In the genomic region with DNA sequence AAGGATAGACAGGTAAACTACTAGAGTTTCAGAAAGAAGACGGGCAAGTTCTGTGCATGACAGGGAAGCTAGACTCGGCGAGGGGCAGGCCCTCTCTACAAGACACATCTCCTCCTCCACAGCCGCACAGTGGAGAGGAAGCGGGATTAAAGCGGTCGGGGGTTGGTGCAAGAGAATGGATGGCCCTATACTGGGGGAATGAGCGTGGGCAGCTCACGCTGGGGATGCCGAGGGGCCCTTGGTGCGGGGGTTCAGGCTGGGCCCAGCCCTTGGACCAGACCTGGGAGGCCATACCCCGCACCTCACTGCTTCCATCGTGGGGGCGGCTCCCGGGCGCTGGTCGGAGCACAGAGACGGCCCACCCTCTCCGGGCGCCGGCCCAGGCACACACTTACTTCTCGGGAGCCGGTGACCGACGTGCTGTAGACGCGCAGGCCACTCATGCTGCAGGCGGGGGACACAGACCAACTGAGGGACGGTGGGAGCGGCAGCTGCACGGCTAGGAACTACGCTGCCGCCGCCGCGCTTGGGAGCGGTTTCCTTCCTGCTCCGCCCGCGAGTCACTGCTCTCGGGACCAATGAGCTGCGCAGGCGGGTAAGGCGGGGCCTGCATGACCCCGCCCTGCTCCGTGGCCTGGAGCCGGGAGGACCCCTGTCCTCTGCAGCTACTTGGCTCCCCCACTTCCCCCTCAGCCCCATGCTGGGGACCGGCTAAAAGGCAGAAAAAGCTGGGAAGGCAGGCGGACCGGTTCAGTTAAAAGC, we compare ENCODE assay signal across 8 mouse cellular contexts. TPM values are rescaled to one million over a fixed set of nuclear protein-coding genes. Genes with fewer than 3 reads are reported as not detected.
DNase-seq lines count a peak whose midpoint lies in the region; ATAC-seq lines count a peak whose summit lies in the region.

A gene (minus strand): TSS at position 569 of the 762 bp plus-strand sequence.

- peak; percentile 95 for ATAC-seq in intestine, embryonic 16.5 days

- peak within 1 kb of the TSS; percentile 92 for H3K4me3 ChIP-seq in embryonic facial prominence, embryonic 10.5 days
- peak within 1 kb of the TSS; percentile 87 for H3K4me3 ChIP-seq in intestine, embryonic 16.5 days (ENCODE audit: low read length)

- intact Hi-C loops in left cerebral cortex, postnatal 25 days (cut with DNase I): no loop called here

- peak within 1 kb of the TSS; percentile 92 for H3K9ac ChIP-seq in intestine, embryonic 16.5 days (ENCODE audit: low read depth, low read length)

- H3K27me3 ChIP-seq in embryonic facial prominence, embryonic 10.5 days (replicated peaks; ENCODE audit: low read depth, poor library complexity, severe bottlenecking): 0 out of 2 replicates have a peak, but pooled peaks cover 4% of the 10 kb centered on the region
- H3K27me3 ChIP-seq in intestine, embryonic 16.5 days (replicated peaks; ENCODE audit: control insufficient read depth, insufficient read depth, low read length): no peaks in the 10 kb centered on the region

- H3K9me3 ChIP-seq in embryonic facial prominence, embryonic 10.5 days: no peaks in the 10 kb centered on the region
- no peaks in the 10 kb centered on the region for H3K9me3 ChIP-seq in intestine, embryonic 16.5 days (ENCODE audit: control insufficient read depth, low read length)

- peak within 1 kb of the TSS; percentile 90 for H3K4me2 ChIP-seq in intestine, embryonic 16.5 days (ENCODE audit: low read depth, low read length)

- under 1% methylated on average over 50 of the region's 50 CpGs for WGBS in embryonic facial prominence, embryonic 10.5 days
- WGBS in intestine, embryonic 16.5 days: under 1% methylated on average over 50 of the region's 50 CpGs

- H3K36me3 ChIP-seq in embryonic facial prominence, embryonic 10.5 days (replicated peaks): peaks cover 50% of the 10 kb centered on the region
- no peaks in the 10 kb centered on the region; the same call in 1 of the 2 replicates for H3K36me3 ChIP-seq in intestine, embryonic 16.5 days (ENCODE audit: control insufficient read depth, insufficient read depth, low read length)

- peaks cover 56% of the 10 kb centered on the region for H3K4me1 ChIP-seq in embryonic facial prominence, embryonic 10.5 days
- peaks cover 52% of the 10 kb centered on the region for H3K4me1 ChIP-seq in intestine, embryonic 16.5 days (ENCODE audit: control insufficient read depth, insufficient read depth, low read length)

- peak within 1 kb of the TSS; percentile 88 for H3K27ac ChIP-seq in embryonic facial prominence, embryonic 10.5 days (replicated peaks)
- peak within 1 kb of the TSS; percentile 88 for H3K27ac ChIP-seq in intestine, embryonic 16.5 days (ENCODE audit: low read length)

- peak; percentile 93 for DNase-seq in adrenal gland, postnatal 14 days
- peak; percentile 92 for DNase-seq in embryonic facial prominence, embryonic 10.5 days (ENCODE audit: low spot score)
- no peak for DNase-seq in gonadal fat pad, adult 2 months (ENCODE audit: low read depth)
- peak; percentile 88 to 93 for DNase-seq in left cerebral cortex, postnatal 25 days (ENCODE audit: low spot score in 2 of 2)
- DNase-seq in mesoderm, embryonic 11.5 days (ENCODE audit: low read depth, low spot score): peak; percentile 91
- DNase-seq in right cerebral cortex, postnatal 36 days (ENCODE audit: low spot score in 2 of 2): peak; percentile 86 to 89
- DNase-seq in urinary bladder, postnatal 4 days (ENCODE audit: low spot score in 2 of 2): peak; percentile 83 to 85

RNA-seq across cellular contexts. Expression of the gene that starts here (rescaled TPM):
- total RNA-seq in adrenal gland, postnatal 14 days (2021): 79.0 and 117 TPM in 2 replicates
- 300 and 316 TPM in 2 replicates for polyA plus RNA-seq in embryonic facial prominence, embryonic 10.5 days (2016; fragmentation: Nextera tagmentation; extraction: Ambion mirVana)
- 935 and 1,090 TPM in 2 replicates for polyA plus RNA-seq in gonadal fat pad, adult 2 months (2012; rRNA removed)
- 428 and 452 TPM in 2 replicates for polyA plus RNA-seq in intestine, embryonic 16.5 days (2015; fragmentation: Nextera tagmentation; extraction: Ambion mirVana)
- 100 to 1,000 TPM; 212 to 218 TPM for total RNA-seq in left cerebral cortex, postnatal 25 days (2021)
